Mouse (Mus musculus) brain, embryonic 14.5 days (tissue): Measurements from ENCODE around the gene B4galt5.

Source experiments
- CTCF ChIP-seq: fragments of 200-500 bp; IDR thresholded peaks from 2 replicates; pipeline ENCODE4 v1.5.1; 2012; ENCODE audit warnings: inconsistent platforms, mild to moderate bottlenecking, moderate library complexity, borderline replicate concordance; ENCODE audit not compliant: insufficient read depth, insufficient read length; ENCODE audit errors: extremely low read depth
- POLR2A ChIP-seq: fragments of 200-500 bp; IDR thresholded peaks from 2 replicates; pipeline ENCODE4 v1.6.1; 2012; ENCODE audit warnings: mild to moderate bottlenecking, inconsistent platforms, borderline replicate concordance; ENCODE audit not compliant: poor library complexity, insufficient read depth, insufficient read length, severe bottlenecking; ENCODE audit errors: extremely low read depth

- TF ChIP-seq POLR2A: no peak
- no peak for TF ChIP-seq CTCF
These were observed 73.1 kb downstream of the B4galt5 start for GRCm38 (mm10) chr2:167275856-167276255.
